Mouse (Mus musculus): ENCODE data around the gene Hs3st3a1. TPM values are rescaled to one million over a fixed set of nuclear protein-coding genes. Genes with fewer than 3 reads are reported as not detected.

Hs3st3a1 gene
- total and polyA plus RNA-seq, 3 experiments: 0.03 TPM; not detected in 2

- no peak for TF ChIP-seq TCF12 (IDR thresholded peaks at IDR 0.05; ENCODE audit: low read depth, low read length)
- no peak overlapping the region for H3K9ac ChIP-seq (ENCODE audit: control insufficient read depth, low read depth, low read length, poor library complexity, severe bottlenecking)
Measured at GRCm38 (mm10) chr11:64503040-64503439, 67.9 kb downstream of the Hs3st3a1 start.

GRCm38 (mm10) chr11:64505924-64506323 is 70.8 kb downstream of the Hs3st3a1 start:
- DNase-seq (ENCODE audit: low read depth, low spot score): no peak
- H3K4me3 ChIP-seq (ENCODE audit: control insufficient read depth in 1 of 2, insufficient read depth in 1 of 2, low read depth in 2 of 2, low read length in 2 of 2): no peak overlapping the region
- no peaks in the 10 kb centered on the region for H3K79me2 ChIP-seq (ENCODE audit: control insufficient read depth, insufficient read depth, low read length, poor library complexity)
- H3K36me3 ChIP-seq (ENCODE audit: control insufficient read depth in 1 of 2, insufficient read depth in 2 of 2, low read length in 2 of 2): peaks cover 0 to 21% of the 10 kb centered on the region in 2 experiments; a peak in 2 of 4 replicates
- no peak overlapping the region for H3K9ac ChIP-seq (ENCODE audit: control insufficient read depth, low read depth, low read length, poor library complexity, severe bottlenecking)
- H3K27me3 ChIP-seq (ENCODE audit: control insufficient read depth in 1 of 2, insufficient read depth in 2 of 2, low read length in 2 of 2): no peaks in the 10 kb centered on the region
- H3K4me1 ChIP-seq (ENCODE audit: control insufficient read depth in 1 of 2, insufficient read depth in 2 of 2, low read length in 2 of 2): peaks cover 20 to 28% of the 10 kb centered on the region in 2 experiments
- no peaks in the 10 kb centered on the region for H3K9me3 ChIP-seq (replicated peaks; ENCODE audit: insufficient read depth, low read length)
- no peak for TF ChIP-seq HCFC1 (IDR thresholded peaks at IDR 0.05; ENCODE audit: low read depth, low read length)
- TF ChIP-seq NRF1 (IDR thresholded peaks at IDR 0.05; ENCODE audit: insufficient read depth, low read depth, low read length, poor library complexity, severe bottlenecking): no peak
- no peak for TF ChIP-seq E2F4 (IDR thresholded peaks at IDR 0.05; ENCODE audit: borderline replicate concordance, low read depth, low read length)
- no peak for TF ChIP-seq USF1 (IDR thresholded peaks at IDR 0.05; ENCODE audit: low read depth, low read length)
- TF ChIP-seq USF2 (IDR thresholded peaks at IDR 0.05; ENCODE audit: borderline replicate concordance in 1 of 2, insufficient read depth in 1 of 2, low read depth in 1 of 2, low read length in 2 of 2): no peak
- TF ChIP-seq TAL1 (IDR thresholded peaks at IDR 0.05; ENCODE audit: low read length): no peak
- no peak for TF ChIP-seq TCF12 (IDR thresholded peaks at IDR 0.05; ENCODE audit: low read depth, low read length)
- no peak overlapping the region for H3K27ac ChIP-seq (ENCODE audit: control insufficient read depth, low read depth, low read length)

More at GRCm38 (mm10) chr11:64503040-64503439, 67.9 kb downstream of the Hs3st3a1 start:
- DNase-seq (ENCODE audit: low read depth, low spot score): no peak
- Histone ChIP-seq H3K4me1 (ENCODE audit: control insufficient read depth in 1 of 2, insufficient read depth in 2 of 2, low read length in 2 of 2) (peaks cover 0 to 2% of the 10 kb centered on the region in 2 experiments; a peak in 1 of 4 replicates), H3K9me3 (replicated peaks; ENCODE audit: insufficient read depth, low read length) (no peaks in the 10 kb centered on the region), H3K79me2 (ENCODE audit: control insufficient read depth, insufficient read depth, low read length, poor library complexity) (no peaks in the 10 kb centered on the region), H3K27ac (ENCODE audit: control insufficient read depth, low read depth, low read length) (no peak overlapping the region), H3K4me3 (ENCODE audit: control insufficient read depth in 1 of 2, insufficient read depth in 1 of 2, low read depth in 2 of 2, low read length in 2 of 2) (no peak overlapping the region), H3K27me3 (ENCODE audit: control insufficient read depth in 1 of 2, insufficient read depth in 2 of 2, low read length in 2 of 2) (no peaks in the 10 kb centered on the region), H3K36me3 (ENCODE audit: control insufficient read depth in 1 of 2, insufficient read depth in 2 of 2, low read length in 2 of 2) (no peaks in the 10 kb centered on the region)

DNA sequence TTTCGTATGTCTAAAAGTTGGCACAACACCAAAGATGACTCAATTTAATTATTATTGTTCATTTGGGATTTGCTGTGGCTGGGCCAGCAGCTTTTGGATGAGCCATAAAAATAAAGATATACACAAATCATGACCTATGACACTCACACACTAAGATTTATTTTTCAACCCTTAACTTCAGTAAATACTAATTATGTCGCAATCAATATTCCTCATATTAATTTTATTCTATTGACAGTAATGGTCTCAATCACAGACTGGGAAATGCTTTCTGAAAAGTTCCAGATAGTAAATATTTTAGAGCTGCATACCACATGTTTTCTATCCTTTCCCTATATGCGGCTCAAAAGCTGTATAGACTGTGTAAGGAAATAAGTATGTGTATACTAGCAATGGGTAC is 71.9 kb downstream of the Hs3st3a1 start:
- Histone ChIP-seq H3K36me3 (ENCODE audit: control insufficient read depth in 1 of 2, insufficient read depth in 2 of 2, low read length in 2 of 2) (peaks cover 0 to 32% of the 10 kb centered on the region in 2 experiments; a peak in 2 of 4 replicates), H3K79me2 (ENCODE audit: control insufficient read depth, insufficient read depth, low read length, poor library complexity) (no peaks in the 10 kb centered on the region), H3K27me3 (ENCODE audit: control insufficient read depth in 1 of 2, insufficient read depth in 2 of 2, low read length in 2 of 2) (no peaks in the 10 kb centered on the region), H3K9ac (ENCODE audit: control insufficient read depth, low read depth, low read length, poor library complexity, severe bottlenecking) (no peak overlapping the region), H3K9me3 (replicated peaks; ENCODE audit: insufficient read depth, low read length) (no peaks in the 10 kb centered on the region), H3K4me1 (ENCODE audit: control insufficient read depth in 1 of 2, insufficient read depth in 2 of 2, low read length in 2 of 2) (peaks cover 30 to 39% of the 10 kb centered on the region in 2 experiments), H3K4me3 (ENCODE audit: control insufficient read depth in 1 of 2, insufficient read depth in 1 of 2, low read depth in 2 of 2, low read length in 2 of 2) (no peak overlapping the region), H3K27ac (ENCODE audit: control insufficient read depth, low read depth, low read length) (no peak overlapping the region)
- no peak for DNase-seq (ENCODE audit: low read depth, low spot score)
- TF ChIP-seq JUND (IDR thresholded peaks at IDR 0.05; ENCODE audit: low read depth, low read length) (no peak), NRF1 (IDR thresholded peaks at IDR 0.05; ENCODE audit: insufficient read depth, low read depth, low read length, poor library complexity, severe bottlenecking) (no peak), MAX (IDR thresholded peaks at IDR 0.05; ENCODE audit: low read length) (no peak), KAT2A (conservative IDR thresholded peaks at IDR 0.05; ENCODE audit: low read depth, low read length) (no peak), RAD21 (IDR thresholded peaks at IDR 0.05; ENCODE audit: low read depth, low read length) (no peak), POLR2AphosphoS2 (IDR thresholded peaks at IDR 0.05; ENCODE audit: low read length) (no peak), MXI1 (IDR thresholded peaks at IDR 0.05; ENCODE audit: low read depth, low read length) (no peak), ZC3H11A (IDR thresholded peaks at IDR 0.05; ENCODE audit: low read depth, low read length) (no peak), ZMIZ1 (IDR thresholded peaks at IDR 0.05; ENCODE audit: low read depth, low read length) (no peak), CHD2 (IDR thresholded peaks at IDR 0.05; ENCODE audit: low read length) (no peak), CTCF (IDR thresholded peaks at IDR 0.05 in 2 of 3, conservative IDR thresholded peaks at IDR 0.05 in 1 of 3; ENCODE audit: control insufficient read depth in 1 of 3, insufficient read depth in 1 of 3, low read depth in 2 of 3, low read length in 3 of 3, poor library complexity in 1 of 3, severe bottlenecking in 1 of 3) (no peak), UBTF (IDR thresholded peaks at IDR 0.05; ENCODE audit: borderline replicate concordance, insufficient read depth, low read depth, low read length) (no peak), MAFK (IDR thresholded peaks at IDR 0.05; ENCODE audit: borderline replicate concordance, low read depth, low read length) (no peak)

Measured in MEL (cell line).